Mouse (Mus musculus) heart, embryonic 11.5 days (tissue): ENCODE results near the gene Stox1. TPM values are rescaled to one million over a fixed set of nuclear protein-coding genes. Genes with fewer than 3 reads are reported as not detected.

ENCODE experiments used
- ATAC-seq: fragments of 200-750 bp; cut with Nextera tagmentation; replicated peaks from 2 replicates; pipeline ENCODE4 v1.8.0; 2017; ENCODE audit warnings: moderate library complexity; ENCODE audit not compliant: insufficient number of reproducible peaks, low FRiP score, low TSS enrichment
- H3K27ac ChIP-seq: fragments of 300-500 bp; sonication (generic); 2 replicates; pipeline ENCODE4 v1.5.1; 2014; ENCODE audit warnings: mild to moderate bottlenecking, low read depth, low read length
- H3K27me3 ChIP-seq: fragments of 300-500 bp; sonication (generic); 2 replicates; pipeline ENCODE4 v1.6.1; 2014; ENCODE audit warnings: mild to moderate bottlenecking, low read length, mixed read lengths; ENCODE audit not compliant: control insufficient read depth, insufficient read depth
- H3K36me3 ChIP-seq: fragments of 300-500 bp; sonication (generic); 2 replicates; pipeline ENCODE4 v1.6.1; 2014; ENCODE audit warnings: mild to moderate bottlenecking, low read length, moderate library complexity, mixed read lengths; ENCODE audit not compliant: control insufficient read depth, insufficient read depth
- H3K4me1 ChIP-seq: fragments of 300-500 bp; sonication (generic); 2 replicates; pipeline ENCODE4 v1.6.1; 2014; ENCODE audit warnings: low read length; ENCODE audit not compliant: control insufficient read depth, insufficient read depth
- H3K4me2 ChIP-seq: fragments of 300-500 bp; sonication (generic); 2 replicates; pipeline ENCODE4 v1.6.1; 2014; ENCODE audit warnings: mild to moderate bottlenecking, moderate library complexity
- H3K4me3 ChIP-seq: fragments of 300-500 bp; sonication (generic); 2 replicates; pipeline ENCODE4 v1.5.1; 2014; ENCODE audit warnings: low read depth, low read length
- H3K9ac ChIP-seq: fragments of 300-500 bp; sonication (generic); 2 replicates; pipeline ENCODE4 v1.6.1; 2014; ENCODE audit warnings: mild to moderate bottlenecking, low read depth, low read length, moderate library complexity
- H3K9me3 ChIP-seq: fragments of 300-500 bp; sonication (generic); replicated peaks from 2 replicates; pipeline ENCODE4 v1.6.1; 2016; ENCODE audit warnings: low read length; ENCODE audit not compliant: control insufficient read depth
- WGBS: fragments of 180-500 bp; shearing (Covaris S2); extraction: QIAGEN DNeasy Blood & Tissue Kit; methylation state at CpG from one replicate; pipeline ENCODE4 v1.1.7; 2014; ENCODE audit not compliant: insufficient replicate concordance; 5-methylcytosine and 5-hydroxymethylcytosine counted together
- polyA plus RNA-seq: library from polyadenylated mRNA; unstranded; fragments of >200 nt; fragmentation: Nextera tagmentation; extraction: Ambion mirVana; gene quantifications from 2 replicates; pipeline ENCODE4 v1.2.1, GENCODE M21; 2014

Gene Stox1
- polyA plus RNA-seq, 1 experiment from 2014 or later, result 0.97 TPM

- peaks cover 4% of the 10 kb centered on the region; the same call in 1 of the 2 replicates for H3K9me3 ChIP-seq
- H3K4me3 ChIP-seq, result no peak overlapping the region
- H3K9ac ChIP-seq, result no peak overlapping the region
- no peak overlapping the region for H3K27ac ChIP-seq
- H3K4me1 ChIP-seq, result no peaks in the 10 kb centered on the region
- no peak for ATAC-seq
- H3K4me2 ChIP-seq, result no peak overlapping the region
- H3K36me3 ChIP-seq, result no peaks in the 10 kb centered on the region
- H3K27me3 ChIP-seq, result no peaks in the 10 kb centered on the region
- 77% methylated on average over 6 of the region's 6 CpGs for WGBS
Measured at GRCm38 (mm10) chr10:62676196-62676595, 49.7 kb downstream of the Stox1 start.

DNA sequence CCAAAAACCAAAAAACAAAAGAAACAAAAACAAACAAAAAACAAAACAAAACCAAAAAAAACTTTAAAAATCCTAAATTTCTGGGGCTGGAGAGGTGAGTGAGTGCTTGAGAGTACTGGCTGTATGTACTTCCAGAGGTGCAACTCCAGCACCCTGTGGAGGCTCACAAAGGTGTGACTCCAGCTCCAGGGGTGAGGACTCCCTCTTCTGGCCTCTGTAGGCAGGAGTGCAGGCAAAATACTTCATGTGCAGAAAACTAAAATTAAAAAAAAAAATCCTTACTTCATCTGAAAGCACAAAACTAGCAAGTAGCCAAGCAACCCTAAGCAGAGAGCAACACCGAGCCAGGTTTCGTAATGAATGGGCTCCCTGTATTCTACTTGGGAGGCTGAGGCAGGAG, 53.6 kb downstream of the Stox1 start:
- no peaks in the 10 kb centered on the region for H3K9me3 ChIP-seq
- ATAC-seq, result no peak
- no peaks in the 10 kb centered on the region for H3K4me1 ChIP-seq

GRCm38 (mm10) chr10:62669245-62669644, 56.7 kb downstream of the Stox1 start:
- no peak overlapping the region for H3K27ac ChIP-seq
- H3K4me2 ChIP-seq, result no peak overlapping the region
- no peak overlapping the region for H3K9ac ChIP-seq
- no peak for ATAC-seq
- no peaks in the 10 kb centered on the region for H3K27me3 ChIP-seq
- H3K36me3 ChIP-seq, result no peaks in the 10 kb centered on the region
- WGBS, result 72% methylated on average over 14 of the region's 14 CpGs
- no peaks in the 10 kb centered on the region for H3K9me3 ChIP-seq
- 0 out of 2 replicates have a peak, but pooled peaks cover 4% of the 10 kb centered on the region for H3K4me1 ChIP-seq
- no peak overlapping the region for H3K4me3 ChIP-seq

More for the DNA sequence above, 53.6 kb downstream of the Stox1 start:
- no peak overlapping the region for H3K9ac ChIP-seq
- H3K4me3 ChIP-seq, result no peak overlapping the region
- no peaks in the 10 kb centered on the region for H3K36me3 ChIP-seq
- no peaks in the 10 kb centered on the region for H3K27me3 ChIP-seq
- no peak overlapping the region for H3K27ac ChIP-seq
- 95% methylated on average over 2 of the region's 2 CpGs for WGBS
- no peak overlapping the region for H3K4me2 ChIP-seq

DNA sequence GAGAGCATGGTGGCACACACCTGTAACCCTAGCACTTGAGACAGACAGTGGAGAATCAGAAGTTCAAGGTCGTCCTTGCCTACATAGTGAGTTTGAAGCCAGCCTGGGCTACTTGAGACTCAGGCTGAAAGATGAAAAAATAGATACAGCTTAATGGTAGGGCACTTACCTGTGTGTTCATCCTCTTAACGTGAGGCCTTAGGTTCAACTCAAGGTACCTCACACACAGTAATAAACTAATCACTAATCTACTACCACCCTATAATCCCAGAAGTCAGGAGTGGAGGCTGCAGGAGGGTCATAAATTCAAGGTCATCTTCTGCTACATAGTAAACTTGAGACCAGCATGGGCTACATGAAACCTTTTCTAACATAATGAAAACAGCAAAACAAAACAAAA, 57.5 kb downstream of the Stox1 start:
- no peak overlapping the region for H3K4me3 ChIP-seq
- H3K9ac ChIP-seq, result no peak overlapping the region
- no peak overlapping the region for H3K4me2 ChIP-seq
- no peaks in the 10 kb centered on the region for H3K9me3 ChIP-seq
- no peaks in the 10 kb centered on the region for H3K36me3 ChIP-seq
- no peaks in the 10 kb centered on the region for H3K27me3 ChIP-seq
- ATAC-seq, result no peak
- 0 out of 2 replicates have a peak, but pooled peaks cover 4% of the 10 kb centered on the region for H3K4me1 ChIP-seq
- 75% methylated on average over 2 of the region's 2 CpGs for WGBS
- no peak overlapping the region for H3K27ac ChIP-seq

GRCm38 (mm10) chr10:62668043-62668442, 57.9 kb downstream of the Stox1 start:
- no peak overlapping the region for H3K27ac ChIP-seq
- no peak for ATAC-seq
- WGBS, result 36% methylated on average over 5 of the region's 5 CpGs

DNA sequence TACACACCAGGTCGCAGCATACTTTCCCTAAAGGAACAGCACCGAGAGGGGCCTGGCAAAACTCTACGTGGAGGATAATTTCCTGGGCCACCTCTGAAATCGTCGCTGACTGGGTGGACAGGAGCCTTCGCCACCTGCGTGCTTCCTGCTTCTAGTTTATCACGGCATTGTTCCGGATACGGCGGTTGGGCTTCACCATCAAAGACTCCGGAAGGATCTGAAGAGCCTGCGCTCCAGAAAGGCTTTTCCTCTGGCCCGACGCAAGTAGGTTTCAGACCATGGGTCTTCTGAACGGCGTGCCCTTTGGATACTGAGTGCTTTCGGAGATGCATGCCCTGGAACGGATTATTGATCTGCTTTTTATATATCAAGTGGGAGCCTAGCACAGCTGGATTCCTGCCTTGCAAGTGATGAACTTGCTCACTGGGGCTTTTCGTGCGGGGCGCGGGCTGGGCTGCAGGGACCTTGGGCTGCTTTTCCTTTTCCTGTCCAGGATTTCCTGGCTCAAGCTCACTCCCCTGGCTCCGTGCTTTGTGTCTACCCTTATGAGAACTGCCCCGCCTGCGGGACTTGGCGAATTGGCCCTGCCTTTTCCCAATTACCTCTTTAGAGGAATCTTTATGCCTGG, 60.9 kb downstream of the Stox1 start:
- no peaks in the 10 kb centered on the region for H3K36me3 ChIP-seq
- no peaks in the 10 kb centered on the region for H3K27me3 ChIP-seq
- peak overlapping the region; percentile 27 for H3K4me3 ChIP-seq
- no peak; the same call in 1 of the 2 replicates for ATAC-seq
- 0 out of 2 replicates have a peak, but pooled peaks cover 4% of the 10 kb centered on the region for H3K4me1 ChIP-seq
- H3K4me2 ChIP-seq, result peak overlapping the region; percentile 58
- H3K27ac ChIP-seq, result peak overlapping the region; percentile 57
- no peaks in the 10 kb centered on the region for H3K9me3 ChIP-seq
- H3K9ac ChIP-seq, result peak overlapping the region; percentile 66; the same call in 1 of the 2 replicates
- 41% methylated on average over 27 of the region's 27 CpGs for WGBS

More at GRCm38 (mm10) chr10:62668043-62668442, 57.9 kb downstream of the Stox1 start:
- no peak overlapping the region for H3K9ac ChIP-seq
- H3K9me3 ChIP-seq, result no peaks in the 10 kb centered on the region
- H3K4me1 ChIP-seq, result 0 out of 2 replicates have a peak, but pooled peaks cover 4% of the 10 kb centered on the region
- H3K36me3 ChIP-seq, result no peaks in the 10 kb centered on the region
- H3K4me2 ChIP-seq, result no peak overlapping the region
- no peak overlapping the region for H3K4me3 ChIP-seq
- H3K27me3 ChIP-seq, result no peaks in the 10 kb centered on the region

DNA sequence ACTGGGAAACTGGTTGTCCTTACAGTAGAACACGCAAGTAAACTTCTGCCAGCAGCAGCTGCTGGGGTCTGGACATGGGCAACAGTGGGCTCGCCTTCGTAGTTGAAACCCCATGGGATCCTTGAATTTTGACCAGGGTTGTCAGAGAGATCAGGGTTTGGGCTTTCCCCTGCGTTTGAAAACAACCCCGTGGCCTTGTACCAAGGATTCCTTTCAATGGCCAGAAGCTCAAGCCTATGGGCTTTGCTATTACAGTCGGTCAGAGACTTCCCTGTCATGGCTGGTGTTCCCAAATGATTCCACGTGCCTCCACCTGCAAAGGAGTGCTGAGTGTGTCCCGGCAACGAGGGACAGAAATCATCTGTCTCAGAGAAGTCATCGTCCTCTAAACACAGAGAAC, 61.8 kb downstream of the Stox1 start:
- Histone ChIP-seq H3K4me1 (0 out of 2 replicates have a peak, but pooled peaks cover 4% of the 10 kb centered on the region), H3K4me3 (no peak overlapping the region), H3K4me2 (no peak overlapping the region), H3K36me3 (no peaks in the 10 kb centered on the region), H3K9ac (no peak overlapping the region), H3K9me3 (no peaks in the 10 kb centered on the region), H3K27me3 (no peaks in the 10 kb centered on the region), H3K27ac (no peak overlapping the region)
- WGBS, result 77% methylated on average over 10 of the region's 10 CpGs
- ATAC-seq, result no peak

GRCm38 (mm10) chr10:62656711-62657110, 69.2 kb downstream of the Stox1 start:
- WGBS, result 76% methylated on average over 7 of the region's 7 CpGs

DNA sequence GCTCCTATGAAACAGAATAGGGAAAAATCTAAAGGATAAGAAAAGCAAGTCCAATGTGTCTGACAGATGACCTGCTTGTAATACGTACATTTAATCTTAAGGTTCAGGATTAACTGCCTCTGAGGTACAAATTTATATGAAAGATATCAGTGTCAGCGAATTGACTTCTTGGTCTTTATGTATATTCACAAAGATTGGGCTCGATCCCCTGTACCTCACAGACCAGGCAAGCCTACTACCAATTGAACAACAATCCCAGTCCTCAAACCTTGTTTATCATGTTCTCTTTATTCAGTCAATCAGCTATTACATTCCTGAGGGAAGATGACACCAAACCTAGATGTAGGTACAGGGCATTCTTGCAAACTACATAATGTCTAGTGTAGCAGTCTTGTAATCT, 74.0 kb downstream of the Stox1 start:
- Histone ChIP-seq H3K27ac (peak overlapping the region; percentile 93), H3K36me3 (no peaks in the 10 kb centered on the region), H3K9ac (peak overlapping the region; percentile 91), H3K4me3 (peak overlapping the region; percentile 97), H3K27me3 (no peaks in the 10 kb centered on the region), H3K9me3 (no peaks in the 10 kb centered on the region), H3K4me1 (peaks cover 9% of the 10 kb centered on the region), H3K4me2 (peak overlapping the region; percentile 68)
- 23% methylated on average over 3 of the region's 3 CpGs for WGBS
- no peak for ATAC-seq

More at GRCm38 (mm10) chr10:62656711-62657110, 69.2 kb downstream of the Stox1 start:
- no peak overlapping the region for H3K9ac ChIP-seq
- H3K36me3 ChIP-seq, result no peaks in the 10 kb centered on the region
- no peak overlapping the region for H3K4me2 ChIP-seq
- H3K27ac ChIP-seq, result no peak overlapping the region
- no peaks in the 10 kb centered on the region for H3K4me1 ChIP-seq
- H3K4me3 ChIP-seq, result no peak overlapping the region
- ATAC-seq, result no peak
- no peaks in the 10 kb centered on the region for H3K27me3 ChIP-seq
- H3K9me3 ChIP-seq, result no peaks in the 10 kb centered on the region
